Mouse (Mus musculus): ENCODE data around the gene Fadd.

Gene Fadd

DNA sequence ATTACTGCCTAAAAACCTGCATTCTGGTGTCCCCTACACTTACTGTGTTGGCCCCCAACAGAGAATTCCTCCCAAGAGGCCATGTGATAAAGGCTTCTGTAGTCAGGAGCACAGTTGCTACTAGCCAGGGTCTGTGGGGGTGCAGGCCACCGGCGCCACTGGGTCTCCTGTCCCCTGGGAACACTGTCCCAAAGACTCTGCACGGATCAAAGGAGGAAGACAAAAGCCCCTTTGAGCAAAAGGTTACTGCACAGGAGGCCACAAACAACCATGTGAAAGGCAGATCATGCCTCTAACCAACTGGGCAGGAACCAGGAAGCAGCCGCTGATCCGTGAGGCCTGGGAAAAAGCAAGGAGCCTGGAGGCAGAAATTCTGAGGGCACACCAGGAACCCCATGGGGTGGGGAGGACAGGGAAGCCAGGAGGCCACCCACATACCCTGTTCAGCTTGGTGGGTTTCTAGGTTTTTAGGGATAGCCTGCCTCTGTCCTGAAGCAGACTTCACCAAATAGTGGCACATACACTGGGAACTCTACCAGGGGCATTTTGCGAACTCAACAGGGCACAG is 18.2 kb upstream of the Fadd start:
- TF ChIP-seq GATA4 (IDR thresholded peaks at IDR 0.05; ENCODE audit: insufficient replicate concordance, low read length), result no peak

DNA sequence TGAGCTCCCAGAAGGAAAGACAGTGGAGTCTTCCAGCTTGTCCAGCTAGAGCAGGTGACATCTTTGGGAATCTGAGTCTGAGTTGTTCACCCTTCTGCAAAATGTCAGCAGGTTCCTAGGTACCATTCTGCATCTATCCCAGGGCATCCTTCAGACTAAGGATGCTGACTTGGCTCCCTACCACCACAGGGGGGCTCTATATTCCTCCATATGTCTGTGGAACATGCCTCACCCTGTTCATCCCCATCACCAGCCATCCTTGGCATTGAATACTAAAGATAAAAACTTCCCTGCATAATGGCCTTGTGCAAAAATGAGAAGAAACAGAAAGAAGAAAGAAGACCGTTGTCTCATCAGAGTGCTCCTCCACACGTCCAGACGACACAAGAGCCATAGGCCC is 7.2 kb upstream of the Fadd start:
- TF ChIP-seq GATA4 (IDR thresholded peaks at IDR 0.05; ENCODE audit: insufficient replicate concordance, low read length), result no peak

DNA sequence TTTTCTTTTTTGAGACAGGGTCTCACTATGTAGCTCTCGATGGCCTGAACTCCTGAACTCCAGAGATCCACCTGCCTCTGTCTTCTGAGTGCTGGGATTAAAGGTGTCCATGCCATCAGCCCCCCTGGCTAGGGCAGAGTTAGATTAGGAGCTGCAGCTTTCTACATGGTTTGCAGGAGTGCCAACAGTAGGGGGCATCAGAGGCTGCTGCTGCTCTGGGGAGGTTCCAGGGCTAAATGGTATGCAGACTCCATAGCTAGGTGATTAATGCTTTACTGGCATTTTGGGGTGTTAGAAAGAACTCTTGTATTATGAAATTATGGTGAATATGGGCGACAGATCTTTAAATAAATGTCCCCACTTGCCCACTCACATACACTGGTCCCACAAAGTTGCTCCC is 5.0 kb upstream of the Fadd start:
- TF ChIP-seq GATA4 (IDR thresholded peaks at IDR 0.05; ENCODE audit: insufficient replicate concordance, low read length), result no peak

DNA sequence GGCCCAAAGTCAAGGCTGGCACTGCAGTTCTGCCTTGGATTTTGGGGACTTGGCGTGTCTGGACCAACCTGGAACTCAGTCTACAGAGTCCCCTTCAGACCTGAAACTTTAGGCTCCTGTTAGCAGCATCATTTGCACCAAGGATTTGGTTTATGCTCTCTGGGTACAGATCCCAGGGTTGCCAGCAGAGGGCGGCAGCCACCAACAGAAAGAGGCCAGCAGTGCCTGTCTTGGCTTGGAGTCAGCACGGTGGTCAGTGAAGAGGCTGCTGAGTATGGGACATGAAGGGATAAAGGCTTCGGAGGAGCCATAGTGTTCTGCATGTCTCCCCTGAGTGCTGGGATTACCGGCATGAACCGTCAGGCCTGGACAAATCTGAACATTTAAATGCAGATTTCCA is 3.4 kb upstream of the Fadd start:
- no peak for TF ChIP-seq GATA4 (IDR thresholded peaks at IDR 0.05; ENCODE audit: insufficient replicate concordance, low read length)

DNA sequence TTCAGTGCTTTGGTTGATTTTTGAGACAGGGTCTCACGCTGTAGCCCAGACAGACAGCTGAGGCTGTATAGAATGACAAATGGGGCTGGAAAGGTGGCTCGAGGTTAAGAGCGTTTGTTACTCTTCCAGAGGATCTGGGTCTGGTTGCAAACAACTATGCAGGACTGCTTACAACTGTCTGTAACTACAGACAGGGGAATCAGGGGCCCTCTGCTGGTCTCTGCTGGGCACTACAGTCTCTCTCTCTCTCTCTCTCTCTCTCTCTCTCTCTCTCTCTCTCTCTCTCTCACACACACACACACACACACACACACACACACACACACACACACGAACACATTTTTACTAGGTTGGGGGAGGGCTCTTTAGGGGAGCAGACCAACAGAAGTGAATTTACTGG is 1.4 kb upstream of the Fadd start:
- no peak for TF ChIP-seq GATA4 (IDR thresholded peaks at IDR 0.05; ENCODE audit: insufficient replicate concordance, low read length)

DNA sequence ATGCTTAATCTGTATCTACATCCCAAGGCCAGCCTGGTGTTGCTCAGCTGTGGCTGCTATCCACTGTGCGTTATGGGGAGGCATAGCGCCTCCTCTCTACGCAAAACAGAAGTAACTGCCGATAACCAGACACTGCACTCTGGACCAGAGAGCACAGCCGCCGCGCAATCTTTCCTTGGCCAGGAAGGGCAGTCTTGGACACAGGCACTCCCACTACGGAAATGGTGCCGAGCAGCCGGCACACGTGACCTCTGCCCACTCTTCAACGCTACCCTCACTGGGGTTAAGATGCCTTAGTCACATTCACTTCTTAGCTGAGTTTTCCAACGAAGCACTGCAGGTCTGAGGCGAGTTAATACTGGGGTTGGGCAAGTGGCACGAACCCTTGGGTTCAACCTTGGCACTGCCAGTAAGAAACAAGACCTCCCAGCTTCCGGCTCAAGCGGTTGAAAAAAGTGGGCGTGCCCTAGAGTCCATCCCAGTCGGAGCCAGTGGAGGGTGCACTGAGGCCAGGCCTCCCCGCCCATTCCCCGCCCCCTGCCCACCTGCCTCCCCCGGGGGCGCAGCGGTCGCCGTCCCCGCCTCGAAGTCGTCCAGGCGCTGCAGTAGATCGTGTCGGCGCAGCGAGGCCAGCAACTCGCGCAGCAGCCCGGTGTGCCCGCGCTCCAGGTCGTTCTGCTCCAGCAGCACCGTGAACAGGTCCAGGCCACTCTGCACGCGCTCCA is 542 bp downstream of the Fadd start:
- peak; percentile 87; the same call in 1 of the 2 replicates for TF ChIP-seq GATA4 (IDR thresholded peaks at IDR 0.05; ENCODE audit: insufficient replicate concordance, low read length)

DNA sequence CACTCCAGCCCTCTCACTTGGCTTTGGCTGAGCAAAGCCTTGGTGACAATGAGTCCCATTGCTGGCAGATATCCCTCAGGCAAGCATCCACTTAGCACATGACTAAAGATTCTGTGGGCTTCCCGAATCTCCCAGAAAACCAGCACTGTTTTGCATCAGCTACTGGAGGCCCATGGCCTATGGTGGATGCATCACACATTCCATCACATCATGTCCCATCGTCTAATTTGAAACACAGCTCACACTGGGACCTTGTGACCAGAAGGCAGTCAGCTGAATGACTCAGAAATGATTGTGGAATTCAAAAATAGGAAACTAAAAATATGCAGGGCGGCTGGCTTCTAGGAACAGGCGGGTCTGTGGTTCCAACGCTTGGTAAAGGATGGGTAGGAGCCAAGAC is 4.4 kb downstream of the Fadd start:
- no peak for TF ChIP-seq GATA4 (IDR thresholded peaks at IDR 0.05; ENCODE audit: insufficient replicate concordance, low read length)

DNA sequence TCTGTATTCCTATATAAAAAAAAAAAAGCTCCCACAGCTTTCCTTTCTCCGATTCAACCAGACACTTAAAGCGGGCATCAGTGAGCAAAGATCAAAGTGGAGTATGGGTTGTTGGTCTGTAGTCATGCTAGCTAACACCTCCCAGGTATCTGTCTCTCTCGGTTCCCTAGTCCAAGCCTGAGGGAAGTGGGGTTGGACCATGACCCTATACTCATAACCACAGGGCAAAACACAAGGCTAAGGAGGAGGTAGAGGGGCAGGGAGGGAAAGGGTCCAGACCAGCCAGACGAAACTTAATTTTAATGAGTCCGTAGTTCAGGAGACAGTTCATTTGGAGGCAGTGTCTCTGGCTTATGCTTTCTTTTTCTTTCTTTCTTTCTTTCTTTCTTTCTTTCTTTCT is 10.0 kb downstream of the Fadd start:
- TF ChIP-seq GATA4 (IDR thresholded peaks at IDR 0.05; ENCODE audit: insufficient replicate concordance, low read length), result no peak

DNA sequence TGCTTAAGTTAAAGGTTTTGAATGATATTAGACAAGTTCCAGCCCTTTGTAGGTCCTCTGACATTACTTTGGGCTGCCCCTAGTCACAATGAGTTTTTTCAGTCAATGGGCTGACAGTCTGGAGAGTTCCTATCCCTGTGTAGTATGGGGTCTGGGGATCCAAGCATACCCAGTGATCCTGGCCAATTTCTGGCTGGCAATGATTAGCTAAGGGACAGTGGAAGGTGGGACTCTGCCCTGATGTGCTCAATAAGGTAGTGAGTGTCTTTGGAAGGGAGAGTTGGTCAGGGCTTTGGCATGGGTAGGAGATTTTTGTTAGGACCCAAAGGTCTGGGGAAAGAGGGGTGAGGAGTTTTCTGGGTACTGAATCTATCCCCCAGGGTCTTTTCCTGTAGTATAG is 10.7 kb downstream of the Fadd start:
- TF ChIP-seq GATA4 (IDR thresholded peaks at IDR 0.05; ENCODE audit: insufficient replicate concordance, low read length), result no peak

DNA sequence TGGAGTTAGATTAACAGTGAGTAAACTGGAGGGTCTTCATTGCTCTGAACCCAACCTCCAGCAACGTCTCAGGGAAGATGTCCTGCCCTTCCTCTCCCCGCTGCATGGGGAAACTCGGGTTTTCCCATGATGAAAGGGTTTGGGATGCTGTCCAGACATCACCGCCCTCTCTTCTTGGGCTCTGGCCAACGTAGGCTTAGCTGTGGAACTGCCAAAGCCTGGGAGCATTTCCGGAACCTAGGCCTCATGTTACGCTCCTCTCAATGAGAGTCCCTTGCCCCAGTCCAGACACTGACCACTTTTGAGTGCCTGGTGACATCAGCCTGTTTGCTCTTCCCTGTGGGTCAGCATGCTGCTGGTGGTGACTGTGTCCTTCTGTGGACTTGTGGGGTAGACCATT is 12.8 kb downstream of the Fadd start:
- no peak for TF ChIP-seq GATA4 (IDR thresholded peaks at IDR 0.05; ENCODE audit: insufficient replicate concordance, low read length)

DNA sequence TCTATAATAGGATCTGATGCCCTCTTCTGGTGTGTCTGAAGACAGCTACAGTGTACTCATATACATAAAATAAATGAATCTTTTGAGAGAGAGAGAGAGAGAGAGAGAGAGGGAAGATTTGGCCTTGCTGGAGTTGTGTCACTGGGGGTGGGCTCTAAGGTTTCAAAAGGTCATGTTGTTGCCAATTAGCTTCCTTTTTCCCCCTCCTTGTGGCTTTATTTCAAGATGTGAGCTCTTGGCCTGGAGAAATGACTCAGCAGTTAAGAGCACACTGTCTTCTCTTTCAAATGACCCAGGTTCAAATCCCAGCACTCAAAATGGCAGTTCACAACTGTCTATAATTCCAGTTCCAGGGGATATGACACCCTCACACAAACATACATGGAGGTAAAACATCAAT is 14.2 kb downstream of the Fadd start:
- no peak for TF ChIP-seq GATA4 (IDR thresholded peaks at IDR 0.05; ENCODE audit: insufficient replicate concordance, low read length)

DNA sequence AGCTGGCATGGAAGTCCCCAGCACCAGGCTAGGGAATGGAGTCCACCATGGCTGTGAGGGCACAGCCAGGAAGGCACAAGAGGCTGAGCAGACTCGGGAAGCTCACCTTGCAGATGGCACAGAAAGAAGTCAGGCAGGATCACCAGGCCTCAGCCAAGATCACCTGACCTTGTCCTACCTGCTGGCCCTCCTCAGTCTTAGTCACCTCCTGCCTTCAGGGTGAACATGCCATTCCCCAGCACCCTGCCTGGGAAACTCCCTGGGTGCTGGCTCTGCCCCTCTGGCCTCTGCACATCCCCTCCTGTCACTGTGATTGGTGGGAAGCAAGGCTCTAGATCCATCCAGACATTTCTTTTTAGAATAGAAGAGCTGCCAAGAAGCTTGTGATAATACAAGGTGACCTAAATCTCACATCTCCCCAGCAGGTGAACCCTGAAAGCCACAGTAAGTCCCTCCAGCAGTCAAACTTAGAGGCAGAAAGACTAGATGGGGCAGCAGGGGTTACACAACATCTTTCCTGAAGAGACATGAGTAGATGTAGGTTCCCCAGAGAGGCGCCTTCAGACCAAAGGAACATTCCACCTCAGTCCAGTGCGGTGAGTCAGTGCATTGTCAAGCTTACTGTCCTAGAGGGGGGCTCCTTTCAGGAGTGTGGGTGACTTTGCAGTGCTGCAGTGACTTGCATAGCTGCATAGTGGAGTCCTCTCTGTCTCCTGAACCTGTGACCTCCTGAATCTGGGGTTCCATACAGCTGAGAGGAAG is 15.2 kb downstream of the Fadd start:
- TF ChIP-seq GATA4 (IDR thresholded peaks at IDR 0.05; ENCODE audit: insufficient replicate concordance, low read length), result no peak

DNA sequence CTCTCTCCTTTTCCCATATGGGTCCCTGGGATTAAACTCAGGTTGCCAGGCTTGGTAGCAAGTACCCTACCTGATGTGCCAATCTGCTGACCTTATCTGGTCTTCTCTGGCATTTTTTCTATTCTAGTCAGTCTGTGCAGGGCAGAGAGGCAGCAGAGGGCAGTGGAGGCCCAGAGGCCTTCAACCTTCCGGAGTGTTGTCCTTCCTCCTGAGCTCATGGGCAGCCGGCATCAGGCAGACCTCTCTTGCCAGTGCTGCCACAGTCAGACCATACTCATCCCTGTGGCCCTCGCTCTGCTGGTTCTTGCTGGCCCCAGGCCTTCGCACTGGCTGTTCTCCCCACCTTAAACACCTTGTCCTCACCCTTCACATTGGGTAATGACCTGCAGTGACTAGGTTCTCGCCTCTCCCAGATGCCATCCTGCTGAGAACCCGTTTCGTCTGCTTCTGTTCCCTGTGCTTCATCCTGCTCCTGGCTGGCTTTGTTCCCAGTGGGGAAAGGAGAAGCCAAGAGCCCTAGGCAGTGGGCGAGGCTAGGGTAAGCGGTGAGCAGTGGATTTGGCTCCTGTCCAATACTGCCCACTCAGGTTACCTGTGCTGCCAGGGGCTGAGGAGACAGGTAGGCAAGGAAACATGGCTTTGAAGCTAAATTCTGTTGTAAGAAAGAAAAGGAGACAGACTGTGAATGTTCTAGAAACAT is 18.7 kb downstream of the Fadd start:
- no peak for TF ChIP-seq GATA4 (IDR thresholded peaks at IDR 0.05; ENCODE audit: insufficient replicate concordance, low read length)

DNA sequence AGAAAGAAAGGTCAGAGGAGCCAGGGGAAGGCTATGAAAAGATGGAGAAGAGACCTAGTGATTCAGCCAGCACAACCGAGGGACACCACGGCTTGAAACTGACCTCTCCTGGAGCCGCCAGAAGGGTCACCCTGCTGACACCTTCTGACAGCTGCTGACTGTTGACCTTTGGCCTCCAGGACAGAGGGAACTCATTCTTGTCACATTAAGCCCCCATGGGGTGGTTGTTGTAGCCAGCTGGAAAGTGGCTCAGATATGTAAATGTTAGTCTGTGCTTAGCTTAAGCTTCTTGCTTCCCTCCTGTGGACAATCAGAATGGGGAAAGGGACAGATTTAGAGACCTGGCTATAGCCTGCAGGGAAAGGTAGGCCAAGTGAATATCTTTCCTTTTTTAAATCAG is 20.2 kb downstream of the Fadd start:
- no peak for TF ChIP-seq GATA4 (IDR thresholded peaks at IDR 0.05; ENCODE audit: insufficient replicate concordance, low read length)

DNA sequence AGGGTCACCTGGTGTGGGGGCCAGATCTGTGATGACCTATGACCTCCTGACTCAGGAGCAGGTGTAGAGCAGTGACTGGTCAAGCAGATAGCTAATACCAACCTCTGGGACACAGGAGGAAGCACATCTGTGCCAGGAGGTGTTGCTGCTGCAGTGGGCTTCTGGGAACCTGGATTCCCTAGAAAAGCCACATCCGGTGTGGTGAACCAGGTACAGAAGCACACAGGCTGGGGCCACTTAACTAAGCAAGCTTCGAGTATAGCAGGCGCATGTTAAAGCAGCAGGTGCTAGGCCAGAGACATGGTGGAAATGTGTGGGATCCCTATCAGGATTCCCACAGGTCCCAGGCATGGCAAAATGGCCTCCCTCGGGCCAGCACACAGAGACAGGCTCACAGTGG is 21.7 kb downstream of the Fadd start:
- no peak for TF ChIP-seq GATA4 (IDR thresholded peaks at IDR 0.05; ENCODE audit: insufficient replicate concordance, low read length)

DNA sequence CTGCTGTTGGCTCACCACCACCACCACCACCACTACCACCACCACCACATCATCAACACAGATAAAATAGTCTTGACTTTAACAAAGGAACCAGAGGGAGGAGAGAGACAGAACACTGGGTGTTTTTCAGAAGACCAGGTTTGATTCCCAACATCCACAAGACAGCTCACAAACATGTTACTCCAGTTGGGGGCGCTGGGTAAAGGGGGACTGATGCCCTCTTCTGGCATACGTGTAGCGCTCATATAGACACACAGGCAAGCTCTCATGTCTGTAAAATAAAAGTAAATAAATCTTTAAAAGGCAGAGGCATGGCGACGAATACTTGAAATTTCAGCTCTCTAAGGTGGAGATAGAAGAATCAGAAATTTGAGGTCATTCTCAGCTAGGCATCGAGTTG is 23.7 kb downstream of the Fadd start:
- no peak for TF ChIP-seq GATA4 (IDR thresholded peaks at IDR 0.05; ENCODE audit: insufficient replicate concordance, low read length)

All from liver, adult (tissue).